Mouse (Mus musculus) v-Abl transformed pro-B cells (cell line): ENCODE measurements around the gene Gatm.

ENCODE experiments used
- in situ Hi-C, 2 experiments: fragments of 400-800 bp; cut with MboI; formaldehyde crosslinking; loops; one replicate each; pipeline ENCODE4 v1.15.1; 2025; ENCODE audit not compliant: unreplicated experiment in 2 of 2

Gatm gene

DNA sequence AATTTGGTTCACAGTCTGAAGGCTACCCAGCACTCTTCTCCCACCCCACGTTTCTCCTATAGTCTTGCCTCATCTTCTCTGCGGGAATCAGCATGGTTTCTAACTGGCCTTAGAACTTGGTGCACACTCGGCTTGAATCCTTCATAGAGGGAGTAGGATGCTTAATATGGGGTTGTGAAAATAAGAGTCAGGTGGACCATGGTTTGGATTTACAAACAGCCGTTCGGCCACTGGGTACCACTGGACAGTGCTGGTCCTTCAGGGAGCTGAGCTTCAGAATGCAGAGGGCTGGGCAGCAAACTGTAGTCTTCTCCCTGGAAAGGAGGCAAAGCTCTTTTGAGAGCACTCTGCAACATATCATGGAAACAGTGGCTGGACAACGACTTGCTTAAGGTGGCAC lies 6.7 kb upstream of the Gatm start:
- in situ Hi-C loops, result no loop called here

DNA sequence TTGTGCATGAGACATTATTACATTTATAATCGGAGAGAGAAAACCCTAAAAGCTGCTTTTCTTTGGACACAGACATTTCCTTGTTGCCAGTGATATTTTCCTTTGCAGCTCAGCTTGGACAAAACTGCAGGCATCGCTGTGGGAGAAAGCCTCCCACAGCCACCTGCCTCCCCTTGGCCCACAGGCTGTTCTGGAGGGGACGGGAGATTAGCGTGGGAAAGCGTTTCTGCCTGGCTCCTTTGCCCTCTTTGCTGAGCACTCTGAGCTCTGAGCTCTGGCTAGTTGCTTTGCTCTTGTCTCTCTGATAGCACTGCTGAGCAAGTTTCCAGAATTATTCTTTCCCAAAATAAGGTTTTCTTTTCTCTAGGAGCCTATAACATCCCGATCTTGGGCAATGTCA lies 5.1 kb upstream of the Gatm start:
- in situ Hi-C loops, result no loop called here

DNA sequence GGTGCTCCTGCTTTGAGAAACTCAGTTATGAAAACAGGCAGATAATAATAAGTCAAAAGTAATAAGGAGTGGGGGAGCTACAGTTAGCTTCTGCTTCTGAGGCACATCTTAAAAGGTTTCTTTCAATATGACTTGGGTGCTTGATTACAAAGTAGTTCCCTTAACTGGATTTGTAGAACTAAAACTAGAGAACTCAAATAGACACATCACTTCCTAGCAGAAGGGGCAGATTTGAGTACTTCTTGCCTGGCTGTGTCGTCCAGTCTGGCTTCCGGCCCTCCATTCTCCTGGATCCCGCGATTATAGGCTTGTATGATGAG lies 511 bp upstream of the Gatm start:
- in situ Hi-C loops, result no loop called here

DNA sequence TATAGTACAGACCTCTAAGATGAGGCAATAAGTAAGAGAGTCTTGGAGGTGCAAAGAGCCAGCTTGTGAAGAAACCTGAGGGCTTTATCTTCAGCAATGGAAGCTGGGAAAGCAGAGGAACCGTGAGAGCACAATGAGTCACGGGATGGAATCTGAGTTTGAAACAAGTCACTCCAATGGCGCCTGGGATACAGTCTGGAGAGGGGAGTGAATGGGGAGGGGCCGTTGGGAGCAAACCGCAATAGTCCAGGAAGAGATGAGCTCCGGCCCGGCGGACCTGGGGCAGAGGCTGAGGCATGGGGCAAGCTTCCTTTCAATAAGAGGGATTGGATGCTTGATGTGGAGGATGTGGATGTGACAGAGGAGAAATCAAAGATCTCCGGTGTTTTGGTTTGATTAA lies 2.3 kb downstream of the Gatm start:
- in situ Hi-C loops, result no loop called here

DNA sequence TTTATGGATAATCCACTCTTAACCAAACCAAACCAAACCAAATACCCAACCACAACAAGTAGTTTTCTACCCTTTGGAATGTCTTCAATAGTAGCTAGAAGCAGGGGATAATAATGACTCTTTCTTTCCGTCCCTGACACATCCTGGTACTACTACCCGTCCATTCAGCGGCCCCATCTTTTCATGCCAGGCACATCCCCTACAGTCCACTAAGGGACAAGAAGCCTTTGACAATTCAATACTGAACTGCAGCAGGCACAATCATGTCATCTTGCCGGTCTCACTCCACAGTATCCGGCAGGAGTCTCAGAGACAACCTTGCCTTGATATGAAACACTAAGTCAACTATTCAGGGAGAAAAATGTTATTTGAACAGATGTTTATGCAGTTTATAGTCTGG lies 5.3 kb downstream of the Gatm start:
- in situ Hi-C loops, result no loop called here

DNA sequence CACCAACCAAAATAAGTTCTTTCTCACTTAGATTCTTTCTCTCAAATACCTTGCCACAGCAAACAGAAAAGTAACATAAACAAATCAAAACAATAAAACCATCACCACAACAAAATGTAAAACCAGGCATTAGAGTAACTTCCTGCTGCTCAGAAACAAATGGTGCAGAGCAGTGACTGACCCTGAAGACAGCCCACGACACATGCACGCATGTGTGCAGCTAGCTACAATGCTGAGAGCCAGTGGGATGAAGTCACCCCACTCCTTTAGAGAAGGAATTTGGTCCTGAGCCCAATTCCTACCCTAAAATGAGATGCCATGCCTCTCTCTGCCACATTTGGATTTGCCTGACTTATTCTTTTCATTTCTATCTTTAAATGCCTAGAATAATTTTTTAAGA lies 9.7 kb downstream of the Gatm start:
- in situ Hi-C loops, result no loop called here

DNA sequence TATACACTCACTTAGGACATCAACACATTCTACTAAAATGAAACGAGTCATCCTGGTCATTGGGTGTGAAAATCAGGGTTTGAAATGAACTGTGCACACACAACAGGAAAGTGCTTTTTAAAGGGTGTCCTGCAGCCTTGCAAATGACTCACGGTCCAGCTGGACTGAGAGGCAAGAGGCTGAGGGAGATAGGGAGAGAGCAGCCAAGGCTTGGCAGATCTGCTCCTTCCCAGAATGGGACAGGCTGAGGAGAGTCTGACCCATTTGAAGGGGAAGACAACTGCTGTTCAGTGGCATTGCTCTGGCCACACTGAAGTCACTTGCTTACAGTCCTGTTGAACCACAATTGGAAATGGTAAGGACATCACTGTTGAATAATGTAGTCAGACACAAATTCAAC lies 11.4 kb downstream of the Gatm start:
- in situ Hi-C loops, result no loop called here

DNA sequence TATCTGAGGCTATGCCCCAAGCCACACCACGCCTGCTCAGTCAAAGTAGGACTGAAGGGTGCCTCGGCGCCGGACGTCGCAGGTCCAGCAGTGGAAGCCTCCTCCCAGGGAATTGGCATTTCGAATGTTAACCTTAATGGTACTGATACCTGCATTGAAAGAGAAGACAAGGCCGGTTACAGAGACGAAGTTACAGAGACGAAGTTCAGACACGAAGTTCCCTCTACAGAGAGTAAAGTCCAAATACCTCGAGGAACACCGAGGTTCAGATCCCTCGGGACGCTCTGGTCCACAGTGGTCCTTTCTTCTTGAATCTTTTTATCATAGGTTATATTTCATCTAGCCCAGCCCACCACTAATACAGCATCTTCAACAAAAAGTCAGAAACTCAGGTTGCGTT lies 15.6 kb downstream of the Gatm start:
- in situ Hi-C loops, result no loop called here

DNA sequence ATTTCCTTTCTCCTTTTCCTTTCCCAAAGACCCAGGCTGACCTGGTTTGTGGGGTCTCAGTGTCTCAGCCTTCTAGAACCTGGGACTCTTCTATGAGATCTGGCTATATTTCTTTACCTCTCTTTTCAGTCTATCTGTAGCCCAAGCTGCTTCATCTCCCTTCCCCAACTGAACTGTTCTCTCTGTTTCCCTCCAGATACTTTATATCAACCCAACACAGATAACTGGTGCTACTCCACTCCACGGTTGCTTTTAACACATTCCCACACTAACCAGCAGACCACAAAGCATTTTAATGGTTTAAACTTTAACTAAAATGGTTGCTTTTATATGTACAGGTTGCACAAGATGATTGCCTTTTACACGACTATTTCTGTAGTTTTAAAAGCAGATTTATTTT lies 19.9 kb downstream of the Gatm start:
- in situ Hi-C loops, result no loop called here

DNA sequence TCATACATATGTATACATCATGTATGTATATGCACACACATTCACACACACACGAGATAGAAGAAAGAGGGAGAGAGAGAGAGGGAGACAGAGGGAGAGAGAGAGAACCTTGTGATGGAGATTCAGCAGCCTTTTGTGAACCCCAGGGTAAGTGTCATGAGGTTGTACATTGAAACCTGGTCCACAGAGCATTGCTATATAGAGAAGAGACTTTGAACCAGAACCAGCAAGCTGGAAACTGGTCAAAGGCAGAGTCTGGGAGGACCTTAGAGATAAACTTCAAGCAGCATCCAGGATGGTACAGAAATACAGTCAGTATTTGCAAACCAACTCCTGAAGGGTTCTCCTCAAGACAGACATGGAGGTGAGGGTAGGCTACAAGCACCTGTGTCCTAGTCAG lies 20.8 kb downstream of the Gatm start:
- in situ Hi-C loops, result no loop called here

DNA sequence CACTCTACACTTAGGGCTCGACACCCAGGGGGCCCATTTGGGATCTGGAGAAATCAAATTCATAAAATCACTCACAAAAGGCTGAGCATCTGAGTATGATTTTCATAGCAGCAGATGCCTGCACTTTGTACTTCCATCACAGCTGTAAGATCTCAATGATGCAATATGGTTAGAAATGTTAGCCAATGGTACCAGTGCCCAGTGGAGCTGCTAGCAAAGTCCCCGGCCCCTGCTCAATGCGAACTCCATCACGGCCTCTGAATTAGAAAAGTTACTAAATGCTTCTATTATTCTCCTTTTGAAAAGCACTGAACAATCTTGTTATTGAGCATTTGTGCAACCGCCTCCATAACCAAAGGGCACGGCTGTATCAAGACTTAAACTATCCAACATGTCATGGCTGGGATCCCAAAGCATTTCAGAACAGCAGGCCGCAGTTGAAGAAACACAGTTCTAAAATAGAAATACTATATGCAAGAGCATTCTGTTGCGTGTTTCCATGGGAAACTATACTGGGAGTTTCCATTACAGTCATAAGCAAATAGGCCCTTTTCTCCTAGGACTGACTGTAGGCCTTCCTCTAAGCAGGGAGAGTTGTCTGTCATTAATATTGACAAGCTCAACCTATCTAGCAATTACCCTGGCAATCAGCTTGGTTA lies 23.1 kb downstream of the Gatm start:
- in situ Hi-C loops, result no loop called here

DNA sequence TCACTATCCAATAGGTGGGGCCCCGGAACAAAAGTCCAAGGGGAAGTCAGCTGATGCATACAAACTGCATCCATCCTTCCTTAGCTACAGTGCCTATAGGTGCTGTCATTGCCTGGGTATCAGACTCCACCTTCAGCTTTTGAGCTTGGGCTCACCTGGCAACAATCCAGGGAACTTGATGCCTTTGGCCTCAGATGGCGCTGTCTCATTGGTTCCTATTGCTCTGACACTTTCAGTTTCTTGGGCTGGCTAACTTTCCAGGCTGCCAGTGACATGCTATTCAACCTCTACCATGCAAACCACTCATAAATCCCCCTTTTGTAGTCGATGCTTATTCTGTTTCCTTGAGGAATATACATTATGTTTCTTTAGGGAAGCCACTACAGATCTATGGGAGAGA lies 24.8 kb downstream of the Gatm start:
- in situ Hi-C loops, result no loop called here

DNA sequence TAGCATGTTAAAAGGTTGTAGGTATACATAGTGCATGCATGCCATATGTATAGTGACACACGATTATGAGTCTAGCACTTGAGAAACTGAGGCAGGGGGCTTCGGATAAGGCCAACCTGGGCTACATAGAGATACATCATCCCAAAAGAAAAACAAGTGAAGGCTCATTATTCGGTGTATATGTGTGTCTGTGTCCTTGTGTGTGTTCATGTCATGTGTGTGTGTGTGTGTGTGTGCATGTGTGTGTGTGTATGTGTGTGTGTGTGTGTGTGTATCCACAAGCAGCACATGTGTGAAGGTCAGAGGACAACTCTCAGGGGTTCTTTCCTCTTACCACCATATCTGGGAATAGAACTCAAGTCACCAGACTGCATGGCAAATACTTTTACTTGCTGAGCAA lies 28.8 kb downstream of the Gatm start:
- in situ Hi-C loops, result no loop called here

DNA sequence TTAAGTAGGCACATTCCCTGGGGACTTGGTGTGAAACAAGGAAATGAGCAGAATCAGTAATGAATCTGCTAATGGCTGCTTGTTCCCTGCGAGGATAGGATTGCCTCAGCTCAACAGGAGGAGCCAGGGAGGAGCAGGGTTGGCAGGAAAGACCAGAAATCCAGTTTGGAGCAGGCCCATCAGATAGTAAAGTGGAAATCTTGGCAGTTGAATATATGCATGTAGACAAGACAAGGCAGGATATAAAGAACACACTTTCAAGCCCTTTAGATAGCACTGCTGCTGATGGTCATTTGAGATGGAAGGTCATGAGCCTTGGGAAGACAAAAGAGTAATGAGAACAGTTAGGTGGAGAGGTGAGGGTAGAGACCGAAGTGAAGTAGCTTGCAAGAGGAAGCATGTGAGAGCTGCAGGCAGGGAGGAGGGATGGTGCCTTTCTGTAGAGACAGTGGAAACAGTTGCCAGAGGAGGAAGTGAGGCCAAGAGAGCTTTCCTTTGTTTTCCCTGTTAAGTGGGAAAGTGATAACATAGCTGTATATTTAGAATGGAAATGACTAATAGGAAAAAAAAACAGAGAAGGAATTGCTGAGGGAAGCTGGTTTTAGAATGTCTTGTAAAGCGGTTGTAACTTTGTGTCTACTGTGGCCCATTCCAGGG lies 29.6 kb downstream of the Gatm start:
- in situ Hi-C loops, result no loop called here

DNA sequence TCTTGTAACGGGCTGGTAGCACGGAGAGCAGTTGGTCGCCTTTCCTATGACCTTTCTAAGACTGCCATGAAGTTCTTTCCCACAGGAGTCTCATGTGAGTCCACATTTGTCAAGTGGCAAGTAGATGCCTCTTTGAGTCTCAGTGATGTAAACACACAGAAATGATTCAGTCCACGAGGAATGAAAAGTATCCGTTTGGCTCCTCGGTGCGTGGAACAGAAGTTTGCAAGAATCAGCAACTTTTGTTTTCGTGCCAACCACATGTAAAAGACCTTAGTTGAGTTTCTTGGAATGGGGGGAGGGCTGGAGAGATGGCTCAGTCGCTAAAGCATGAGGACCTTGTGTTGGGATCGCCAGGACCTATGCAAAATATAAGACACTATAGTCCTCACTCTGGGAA lies 30.7 kb downstream of the Gatm start:
- in situ Hi-C loops, result no loop called here

DNA sequence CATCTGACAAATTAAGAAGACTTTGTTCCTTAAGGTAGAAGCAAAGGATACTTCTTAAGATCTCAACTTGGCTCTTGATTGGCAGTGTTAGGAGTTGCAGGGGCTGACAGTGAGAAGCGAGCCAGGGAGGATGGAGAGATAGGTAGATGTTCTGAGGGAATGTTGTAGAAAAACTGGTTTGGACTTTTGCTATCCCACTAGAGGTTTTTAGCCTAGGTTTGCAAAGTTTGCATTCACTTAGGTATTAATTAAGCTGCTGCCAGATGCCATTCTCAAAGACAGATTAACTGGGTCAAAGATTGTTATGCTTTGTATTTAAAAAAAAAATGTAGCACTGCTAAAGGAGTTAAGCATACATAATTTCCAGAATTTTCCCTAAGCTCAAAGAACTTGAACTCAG lies 33.8 kb downstream of the Gatm start:
- in situ Hi-C loops, result loop anchor here (10.0 kb wide), 2 partner anchors 47 to 87 kb away; no protein-coding TSS in a partner anchor

DNA sequence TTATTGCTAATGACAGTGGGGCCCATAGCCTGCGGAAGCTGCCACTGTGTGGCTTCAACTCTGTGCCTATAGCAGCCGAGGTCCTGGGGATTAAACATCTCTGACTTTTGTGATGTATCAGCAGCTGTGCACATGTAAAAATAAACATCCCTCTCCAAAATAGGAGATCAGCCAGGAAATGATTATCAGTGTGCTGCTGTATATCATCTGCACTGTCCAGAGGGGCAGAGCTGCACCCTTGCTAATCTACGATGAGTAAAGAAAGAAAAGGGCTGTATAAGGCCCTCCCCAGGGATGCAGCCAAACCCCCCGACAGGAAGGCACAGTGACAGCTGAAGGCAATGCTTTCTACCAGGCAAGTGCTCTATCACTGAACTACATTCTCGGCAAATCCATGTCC lies 34.8 kb downstream of the Gatm start:
- in situ Hi-C loops, result loop anchor here (10.0 kb wide), 2 partner anchors 49 to 89 kb away; no protein-coding TSS in a partner anchor

DNA sequence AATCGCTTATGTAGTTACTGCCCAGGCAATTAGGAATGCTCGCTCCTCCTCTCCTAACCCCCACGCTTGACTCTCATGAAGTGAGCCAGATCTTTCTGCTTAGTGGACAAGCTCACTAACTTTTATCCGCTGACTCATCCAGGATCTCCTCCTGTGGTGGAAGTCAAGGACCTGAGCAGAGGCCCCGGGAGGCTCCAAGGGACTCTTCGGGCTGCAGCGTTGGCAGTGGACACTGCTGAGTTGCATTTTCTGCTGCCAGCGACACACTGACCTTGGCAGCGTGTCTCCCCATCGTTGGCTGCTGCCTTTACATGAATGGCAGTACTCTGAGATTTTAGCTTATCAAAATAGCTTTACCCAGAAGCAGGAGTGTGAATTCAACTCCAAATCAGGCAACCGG lies 35.6 kb downstream of the Gatm start:
- in situ Hi-C loops, result loop anchor here (10.0 kb wide), 2 partner anchors 49 to 89 kb away; no protein-coding TSS in a partner anchor

DNA sequence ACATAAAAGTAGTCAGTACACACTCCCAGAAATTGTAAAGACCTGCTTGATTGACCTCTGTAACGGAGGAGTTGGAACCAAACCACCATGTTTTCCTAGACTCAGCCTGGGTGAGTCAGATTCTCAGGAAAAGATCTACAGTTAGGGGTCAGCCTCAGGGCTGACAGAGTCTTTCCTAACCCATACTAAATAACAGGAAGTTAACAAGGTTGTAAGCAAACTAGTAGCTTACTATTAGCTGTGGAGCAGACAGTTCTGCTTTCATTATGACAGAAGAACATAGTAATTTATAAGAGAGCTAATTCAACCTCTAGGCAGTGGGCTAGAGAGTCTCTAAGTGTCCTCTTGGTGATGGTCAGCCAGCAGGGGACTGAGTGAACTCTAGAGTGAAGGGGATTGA lies 38.7 kb downstream of the Gatm start:
- in situ Hi-C loops, result loop anchor here (5.0 to 10.0 kb wide), 4 partner anchors 52 to 185 kb away; no protein-coding TSS in a partner anchor

DNA sequence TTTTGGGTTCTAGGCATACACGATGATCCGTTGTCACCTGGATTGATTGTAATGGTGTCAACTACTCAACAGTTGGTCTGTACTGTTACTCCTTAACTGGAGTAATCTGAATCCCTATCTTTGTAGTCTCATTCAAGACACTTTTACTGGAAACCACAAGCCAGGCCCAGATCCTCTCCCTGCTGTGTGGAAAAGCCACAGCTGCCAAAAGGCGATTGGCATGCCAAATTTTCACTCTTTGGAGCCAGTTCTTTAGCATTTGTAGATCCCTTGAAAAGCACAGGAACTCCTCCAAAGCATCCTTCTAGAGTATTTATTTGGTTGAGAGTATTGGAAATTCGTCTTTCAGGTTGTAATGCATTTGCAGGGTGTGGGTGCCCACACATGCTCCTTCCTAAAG lies 39.8 kb downstream of the Gatm start:
- in situ Hi-C loops, result loop anchor here (5.0 to 10.0 kb wide), 4 partner anchors 53 to 186 kb away; no protein-coding TSS in a partner anchor

DNA sequence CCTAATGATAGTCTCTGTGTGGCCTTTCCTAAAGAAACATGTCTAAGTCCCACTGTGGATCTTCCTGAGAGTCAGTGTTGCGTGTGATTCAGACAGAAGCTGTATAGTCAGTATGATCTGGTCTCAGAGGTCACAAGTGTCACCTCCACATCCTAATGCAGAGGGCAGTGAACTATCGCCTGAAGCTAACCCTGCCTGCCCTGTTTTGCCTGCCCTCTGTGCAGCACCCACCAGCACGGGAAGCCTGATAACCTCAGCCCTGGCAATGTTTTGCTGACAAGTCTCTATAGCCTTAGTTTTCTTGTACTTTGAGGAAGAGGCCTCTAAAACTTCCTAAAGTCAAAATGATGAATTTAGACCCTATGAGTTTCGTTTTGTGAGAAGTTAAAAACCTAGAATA lies 40.7 kb downstream of the Gatm start:
- in situ Hi-C loops, result loop anchor here (5.0 to 10.0 kb wide), 4 partner anchors 54 to 187 kb away; no protein-coding TSS in a partner anchor

DNA sequence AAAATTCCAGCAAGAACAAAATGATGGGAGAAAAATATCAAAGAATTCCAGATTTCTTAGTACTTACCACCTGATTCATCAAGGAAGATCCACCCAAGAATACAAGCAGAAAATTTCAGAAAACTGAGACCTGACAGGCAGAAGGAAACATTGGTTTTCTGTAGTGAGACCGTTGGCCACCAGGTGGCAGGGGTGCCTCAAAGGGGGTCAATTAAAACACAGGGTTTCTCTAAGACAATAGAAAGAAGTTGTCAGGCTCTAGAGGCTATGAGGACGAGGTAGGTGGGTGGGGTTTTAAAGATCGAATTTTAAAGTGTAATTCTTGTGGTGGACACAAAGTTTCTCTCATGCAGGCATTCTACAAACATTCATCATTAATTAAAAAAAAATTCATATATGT lies 41.7 kb downstream of the Gatm start:
- in situ Hi-C loops, result no loop called here
